Mouse (Mus musculus): ENCODE data around the gene Sdf2l1. TPM values are rescaled to one million over a fixed set of nuclear protein-coding genes. Genes with fewer than 3 reads are reported as not detected.

The Sdf2l1 gene
- polyA plus RNA-seq, 1 experiment from 2014 or later: 64.2 TPM

DNA sequence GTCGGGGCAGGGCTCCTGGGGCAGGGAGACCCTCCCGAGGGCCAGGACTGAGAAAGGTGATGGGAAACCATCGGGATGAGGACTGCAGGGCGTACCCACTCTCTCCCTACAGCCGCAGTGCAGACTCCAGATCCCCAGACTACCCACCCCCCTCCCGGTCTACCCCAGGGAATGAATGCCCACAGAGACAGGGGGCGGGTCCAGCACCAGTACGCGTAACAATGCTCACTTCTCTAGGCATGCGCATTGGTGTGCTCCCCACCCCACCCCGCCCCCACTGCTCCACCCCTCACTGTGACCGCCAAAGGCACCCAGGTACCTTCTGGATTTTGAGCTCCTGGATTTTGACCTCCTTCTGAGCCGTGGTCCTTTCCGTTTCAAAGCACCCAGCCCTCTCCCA lies 10.6 kb downstream of the Sdf2l1 start:
- Histone ChIP-seq H3K4me1 (peaks cover 26% of the 10 kb centered on the region), H3K27ac (no peak overlapping the region), H3K27me3 (no peaks in the 10 kb centered on the region), H3K4me3 (no peak overlapping the region), H3K9me3 (no peaks in the 10 kb centered on the region), H3K9ac (no peak overlapping the region), H3K36me3 (peaks cover 50% of the 10 kb centered on the region), H3K4me2 (replicated peaks) (no peak overlapping the region)
- WGBS: 66% methylated on average over 14 of the region's 14 CpGs
- no peak for ATAC-seq (ENCODE audit: insufficient number of reproducible peaks, insufficient read depth, low FRiP score, low TSS enrichment)

DNA sequence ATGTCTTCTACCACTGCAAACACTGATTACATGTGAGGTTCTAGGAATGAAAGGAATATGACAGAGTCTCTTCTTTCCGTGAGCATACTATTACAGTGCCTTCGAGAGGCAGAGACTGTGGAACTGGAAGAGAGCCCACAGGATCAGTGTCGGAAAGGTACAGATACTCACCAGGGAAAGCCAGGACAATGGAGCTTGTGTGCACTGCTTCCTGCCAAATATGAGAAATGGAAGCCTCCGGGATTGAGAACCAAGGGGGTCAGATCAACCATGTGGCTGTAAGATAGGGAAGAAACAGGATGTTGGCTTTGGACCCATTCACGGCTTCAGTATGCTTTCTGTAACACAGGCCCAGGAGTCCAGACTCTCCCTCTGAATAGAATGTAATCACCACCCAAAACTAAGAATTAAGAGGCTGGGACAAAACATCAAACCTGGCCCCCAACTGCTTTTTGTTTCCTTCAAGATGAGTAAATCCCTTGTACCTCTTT lies 14.8 kb downstream of the Sdf2l1 start:
- H3K27ac ChIP-seq: no peak overlapping the region
- 86% methylated on average over 5 of the region's 5 CpGs for WGBS

DNA sequence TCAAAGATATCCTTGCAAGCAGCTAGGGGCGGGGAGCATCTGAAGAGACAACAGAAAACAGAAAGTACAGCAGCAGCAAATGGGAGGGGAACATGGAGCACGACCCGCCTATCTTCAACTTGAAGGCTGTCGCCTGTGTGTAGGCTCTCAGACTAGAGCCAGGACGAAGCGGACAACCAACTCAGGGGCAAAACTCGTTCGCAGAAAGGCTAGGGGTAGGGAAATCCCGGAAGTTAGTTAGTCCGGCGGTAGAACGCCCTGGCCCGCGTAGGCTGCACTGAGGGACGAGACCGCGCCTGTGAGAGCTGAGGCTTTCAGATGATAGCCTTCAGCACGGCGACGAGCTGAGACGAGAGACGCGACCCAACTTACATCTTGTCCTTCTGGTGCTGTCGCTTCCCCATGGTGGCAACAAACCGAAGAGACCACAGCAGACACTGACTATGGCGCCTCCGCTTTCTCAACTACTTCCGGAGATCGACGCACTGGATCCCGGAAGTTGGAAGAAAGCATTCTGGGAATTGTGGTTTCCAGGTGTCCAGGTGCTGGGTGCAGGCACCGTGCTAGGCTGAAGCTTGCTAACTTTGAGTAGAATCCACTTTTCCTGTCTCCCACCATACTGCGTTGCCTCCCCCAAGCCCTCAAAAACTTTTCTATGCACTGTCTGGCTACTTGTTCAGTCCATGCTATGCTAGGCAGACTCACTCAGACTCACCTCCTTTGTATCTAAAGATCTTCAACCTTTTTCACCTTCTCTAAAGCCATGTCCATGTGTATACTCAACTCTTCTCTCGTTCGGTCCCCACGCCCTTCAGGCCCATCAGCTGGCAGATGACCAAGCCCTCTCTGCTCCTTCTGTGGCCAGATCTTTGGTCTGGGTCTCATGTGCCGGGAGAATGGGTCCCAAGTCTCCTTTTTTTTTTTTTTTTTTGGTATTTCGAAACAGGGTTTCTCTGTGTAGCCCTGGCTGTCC lies 21.1 kb downstream of the Sdf2l1 start, which contains the start of gene Ppil2:
Gene Ppil2 (minus strand): TSS at position 487 of the 973 bp plus-strand sequence.
- 10% methylated on average over 38 of the region's 38 CpGs for WGBS
- ATAC-seq (ENCODE audit: insufficient number of reproducible peaks, insufficient read depth, low FRiP score, low TSS enrichment): peak; percentile 78
- Histone ChIP-seq H3K4me3 (peak within 1 kb of the TSS; percentile 87), H3K4me1 (peaks cover 9% of the 10 kb centered on the region), H3K4me2 (replicated peaks) (peak within 1 kb of the TSS; percentile 74), H3K9ac (peak within 1 kb of the TSS; percentile 64), H3K27ac (peak within 1 kb of the TSS; percentile 61; the same call in 1 of the 2 replicates), H3K36me3 (peaks cover 42% of the 10 kb centered on the region), H3K9me3 (no peaks in the 10 kb centered on the region), H3K27me3 (no peaks in the 10 kb centered on the region)

More for the DNA sequence above, 14.8 kb downstream of the Sdf2l1 start:
- no peaks in the 10 kb centered on the region for H3K9me3 ChIP-seq
- peaks cover 69% of the 10 kb centered on the region for H3K36me3 ChIP-seq
- no peaks in the 10 kb centered on the region for H3K27me3 ChIP-seq
- no peak overlapping the region for H3K4me2 ChIP-seq (replicated peaks)
- no peak for ATAC-seq (ENCODE audit: insufficient number of reproducible peaks, insufficient read depth, low FRiP score, low TSS enrichment)
- peaks cover 8% of the 10 kb centered on the region; the same call in 1 of the 2 replicates for H3K4me1 ChIP-seq
- H3K4me3 ChIP-seq: no peak overlapping the region
- no peak overlapping the region for H3K9ac ChIP-seq

DNA sequence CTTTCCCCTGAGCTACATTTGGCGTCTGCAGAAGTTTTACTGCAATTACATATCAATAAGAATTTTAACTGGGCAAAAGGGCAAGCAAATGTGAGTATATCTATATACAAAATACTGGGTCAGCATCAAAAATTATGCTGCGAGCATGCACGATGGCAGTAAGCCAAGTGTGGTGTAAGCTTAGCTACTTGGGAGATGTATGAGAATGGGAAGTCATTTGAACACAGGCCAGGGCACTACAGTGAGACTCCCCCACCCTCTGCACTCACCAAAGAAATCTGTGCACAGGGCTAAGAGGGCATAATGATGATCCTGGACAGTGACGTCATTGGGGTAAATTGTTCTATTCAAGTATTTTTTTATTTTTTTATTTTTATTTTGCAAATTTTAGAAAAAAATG lies 27.6 kb downstream of the Sdf2l1 start:
- Histone ChIP-seq H3K4me1 (peaks cover 9% of the 10 kb centered on the region), H3K36me3 (peaks cover 75% of the 10 kb centered on the region), H3K27me3 (no peaks in the 10 kb centered on the region), H3K27ac (no peak overlapping the region), H3K4me2 (replicated peaks) (no peak overlapping the region), H3K9ac (no peak overlapping the region), H3K9me3 (no peaks in the 10 kb centered on the region), H3K4me3 (no peak overlapping the region)
- 91% methylated on average over 4 of the region's 4 CpGs for WGBS
- no peak for ATAC-seq (ENCODE audit: insufficient number of reproducible peaks, insufficient read depth, low FRiP score, low TSS enrichment)

DNA sequence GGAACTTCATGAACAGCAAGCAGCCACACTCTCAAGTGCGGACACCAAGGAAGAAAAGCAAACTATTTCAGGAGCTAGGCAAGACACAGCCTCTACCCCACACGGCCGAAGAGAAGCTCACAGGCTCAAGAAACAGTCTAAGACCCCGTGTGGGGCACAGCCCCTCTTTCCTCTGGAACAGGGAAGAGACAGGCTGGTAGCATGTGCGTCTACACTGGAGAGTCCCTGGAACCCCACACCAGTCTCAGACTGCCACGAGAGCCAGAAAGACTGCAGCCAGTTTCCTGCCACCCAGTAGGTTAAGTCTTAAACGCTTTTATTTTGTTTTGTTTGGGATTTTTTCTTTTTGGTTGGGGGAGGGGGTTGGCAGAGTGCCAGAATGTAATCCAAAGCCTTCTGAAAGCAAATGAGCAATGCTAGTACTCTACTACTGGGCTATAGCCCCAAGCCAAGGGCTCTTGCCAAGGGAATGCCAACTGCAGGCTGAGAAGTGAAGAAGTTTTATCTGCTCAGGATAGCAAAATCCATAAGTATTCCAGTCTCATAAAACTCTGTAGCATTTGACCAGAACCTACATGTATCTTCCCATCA lies 29.5 kb downstream of the Sdf2l1 start:
- 63% methylated on average over 7 of the region's 7 CpGs for WGBS
- Histone ChIP-seq H3K27me3 (no peaks in the 10 kb centered on the region), H3K4me2 (replicated peaks) (no peak overlapping the region), H3K9me3 (no peaks in the 10 kb centered on the region), H3K4me1 (peaks cover 8% of the 10 kb centered on the region), H3K36me3 (peaks cover 84% of the 10 kb centered on the region), H3K27ac (0 out of 2 replicates have a peak overlapping the region, but pooled peaks have one; percentile 37), H3K4me3 (no peak overlapping the region), H3K9ac (no peak overlapping the region)
- ATAC-seq (ENCODE audit: insufficient number of reproducible peaks, insufficient read depth, low FRiP score, low TSS enrichment): no peak

DNA sequence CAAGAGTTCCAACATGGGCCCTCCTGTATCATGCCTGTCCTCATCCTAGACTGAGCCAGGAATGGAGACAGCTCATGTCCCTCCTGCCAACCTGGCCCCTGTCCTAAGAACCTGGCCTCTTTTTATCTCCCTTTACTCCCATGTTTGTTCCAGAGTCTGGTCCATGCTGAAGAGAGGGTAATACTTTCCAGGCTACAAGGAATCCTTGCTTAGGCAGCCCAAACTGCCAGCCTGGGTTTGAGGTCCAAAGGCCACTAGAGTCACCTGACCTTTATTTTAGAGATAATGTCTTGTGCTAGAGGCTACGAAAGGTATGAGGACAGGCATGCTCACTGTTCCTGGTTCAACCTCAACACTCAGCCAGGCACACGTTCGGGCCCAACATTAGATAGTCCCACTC lies 35.2 kb downstream of the Sdf2l1 start:
- peaks cover 88% of the 10 kb centered on the region for H3K36me3 ChIP-seq

GRCm38 (mm10) chr16:17088346-17088745 lies 43.8 kb downstream of the Sdf2l1 start:
- H3K4me3 ChIP-seq: no peak overlapping the region
- no peak overlapping the region for H3K9ac ChIP-seq
- H3K27ac ChIP-seq: no peak overlapping the region
- H3K36me3 ChIP-seq: peaks cover 97% of the 10 kb centered on the region
- no peaks in the 10 kb centered on the region for H3K9me3 ChIP-seq
- H3K4me2 ChIP-seq (replicated peaks): no peak overlapping the region
- whole genome bisulfite sequencing: 80% methylated on average over 3 of the region's 3 CpGs
- no peak for ATAC-seq (ENCODE audit: insufficient number of reproducible peaks, insufficient read depth, low FRiP score, low TSS enrichment)
- no peaks in the 10 kb centered on the region for H3K4me1 ChIP-seq
- H3K27me3 ChIP-seq: no peaks in the 10 kb centered on the region

More for the DNA sequence above, 35.2 kb downstream of the Sdf2l1 start:
- no peak for ATAC-seq (ENCODE audit: insufficient number of reproducible peaks, insufficient read depth, low FRiP score, low TSS enrichment)
- WGBS: 93% methylated on average over 3 of the region's 3 CpGs
- Histone ChIP-seq H3K9ac (no peak overlapping the region), H3K4me2 (replicated peaks) (no peak overlapping the region), H3K27me3 (no peaks in the 10 kb centered on the region), H3K27ac (no peak overlapping the region), H3K4me1 (no peaks in the 10 kb centered on the region), H3K9me3 (no peaks in the 10 kb centered on the region), H3K4me3 (no peak overlapping the region)

DNA sequence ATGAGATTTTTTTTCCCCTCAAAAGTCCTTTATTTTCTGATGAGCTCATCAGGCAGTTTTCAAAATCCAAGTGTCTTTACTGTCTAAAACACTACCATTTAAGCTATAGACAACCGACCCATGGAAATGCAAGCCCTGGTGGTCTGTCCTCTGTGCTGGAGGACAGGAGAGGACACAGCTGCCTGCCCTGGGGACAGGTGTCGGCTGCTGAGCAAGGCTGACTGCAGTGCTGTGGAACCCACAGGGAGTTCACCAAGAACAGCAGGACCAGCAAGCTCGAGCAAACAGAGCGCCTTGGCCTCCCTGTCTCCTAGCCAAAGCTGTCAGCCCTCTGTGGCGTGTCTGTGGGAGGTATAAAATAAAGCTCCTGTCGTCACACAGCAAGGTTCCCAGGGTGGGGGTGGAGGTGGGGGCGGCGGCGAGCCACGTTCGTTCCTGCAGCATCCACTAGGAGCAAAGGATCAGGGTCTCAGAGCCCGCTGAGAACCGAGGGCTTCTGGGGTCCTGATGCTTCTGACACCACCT lies 45.5 kb downstream of the Sdf2l1 start:
- no peak overlapping the region for H3K4me2 ChIP-seq (replicated peaks)
- no peak overlapping the region for H3K4me3 ChIP-seq
- H3K27me3 ChIP-seq: no peaks in the 10 kb centered on the region
- no peaks in the 10 kb centered on the region for H3K9me3 ChIP-seq
- no peak overlapping the region for H3K27ac ChIP-seq
- no peaks in the 10 kb centered on the region for H3K4me1 ChIP-seq
- ATAC-seq (ENCODE audit: insufficient number of reproducible peaks, insufficient read depth, low FRiP score, low TSS enrichment): no peak
- 79% methylated on average over 13 of the region's 13 CpGs for WGBS
- no peak overlapping the region for H3K9ac ChIP-seq
- peaks cover 99% of the 10 kb centered on the region for H3K36me3 ChIP-seq

DNA sequence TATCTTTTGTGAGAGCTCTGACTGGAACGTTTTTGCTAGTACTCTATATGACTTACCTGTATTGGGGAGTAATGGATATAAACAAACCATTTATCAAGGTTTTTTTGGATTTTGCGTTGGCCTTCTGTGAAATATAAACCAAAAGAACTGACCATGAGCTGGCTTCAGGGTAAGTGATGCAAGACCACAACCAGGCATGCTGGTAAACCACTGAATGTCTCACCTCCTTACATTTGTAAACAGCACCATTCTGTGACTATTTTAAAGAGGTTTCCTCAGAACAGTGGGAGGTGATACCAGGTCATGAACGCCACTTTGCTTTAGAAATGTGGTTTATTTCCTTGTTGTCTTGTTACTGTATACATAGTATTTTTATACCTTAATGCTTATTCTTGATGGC lies 45.9 kb downstream of the Sdf2l1 start:
- no peaks in the 10 kb centered on the region for H3K9me3 ChIP-seq
- WGBS: 87% methylated on average over 3 of the region's 3 CpGs

GRCm38 (mm10) chr16:17085636-17086035 lies 46.5 kb downstream of the Sdf2l1 start:
- ATAC-seq (ENCODE audit: insufficient number of reproducible peaks, insufficient read depth, low FRiP score, low TSS enrichment): no peak
- Histone ChIP-seq H3K4me2 (replicated peaks) (no peak overlapping the region), H3K9ac (no peak overlapping the region), H3K36me3 (peaks cover 92% of the 10 kb centered on the region), H3K27me3 (no peaks in the 10 kb centered on the region), H3K27ac (no peak overlapping the region), H3K4me3 (no peak overlapping the region), H3K9me3 (no peaks in the 10 kb centered on the region), H3K4me1 (no peaks in the 10 kb centered on the region)
- 88% methylated on average over 4 of the region's 4 CpGs for WGBS

More for the DNA sequence above, 45.9 kb downstream of the Sdf2l1 start:
- no peak for ATAC-seq (ENCODE audit: insufficient number of reproducible peaks, insufficient read depth, low FRiP score, low TSS enrichment)
- no peak overlapping the region for H3K9ac ChIP-seq
- no peaks in the 10 kb centered on the region for H3K4me1 ChIP-seq
- no peak overlapping the region for H3K27ac ChIP-seq
- no peak overlapping the region for H3K4me2 ChIP-seq (replicated peaks)
- no peaks in the 10 kb centered on the region for H3K27me3 ChIP-seq
- H3K4me3 ChIP-seq: no peak overlapping the region
- H3K36me3 ChIP-seq: peaks cover 94% of the 10 kb centered on the region

- H3K4me2 ChIP-seq (replicated peaks): no peak overlapping the region
- H3K4me3 ChIP-seq: no peak overlapping the region
- no peak for ATAC-seq (ENCODE audit: insufficient number of reproducible peaks, insufficient read depth, low FRiP score, low TSS enrichment)
- H3K27ac ChIP-seq: no peak overlapping the region
- no peaks in the 10 kb centered on the region for H3K9me3 ChIP-seq
- H3K4me1 ChIP-seq: no peaks in the 10 kb centered on the region
- 90% methylated on average over 6 of the region's 6 CpGs for WGBS
- H3K27me3 ChIP-seq: no peaks in the 10 kb centered on the region
- peaks cover 81% of the 10 kb centered on the region for H3K36me3 ChIP-seq
- no peak overlapping the region for H3K9ac ChIP-seq
Measured at GRCm38 (mm10) chr16:17082121-17082792, 49.9 kb downstream of the Sdf2l1 start.

All from embryonic facial prominence, embryonic 12.5 days (tissue).